Mouse (Mus musculus) liver, embryonic 13.5 days (tissue): ENCODE data around the gene Dmpk. TPM values are rescaled to one million over a fixed set of nuclear protein-coding genes. Genes with fewer than 3 reads are reported as not detected.

Experiments
- ATAC-seq: fragments of 200-750 bp; cut with Nextera tagmentation; 2 replicates; pipeline ENCODE4 v1.8.0; 2017; ENCODE audit warnings: low read depth, mild to moderate bottlenecking, moderate number of reproducible peaks, moderate library complexity
- DNase-seq: peaks from one replicate; pipeline ENCODE4 v3.0.0; 2022
- H3K27ac ChIP-seq: fragments of 300-500 bp; sonication (generic); 2 replicates; pipeline ENCODE4 v1.5.1; 2015; ENCODE audit warnings: moderate library complexity, mild to moderate bottlenecking, inconsistent platforms
- H3K27me3 ChIP-seq: fragments of 300-500 bp; sonication (generic); 2 replicates; pipeline ENCODE4 v1.6.1; 2015; ENCODE audit warnings: mild to moderate bottlenecking, inconsistent platforms
- H3K36me3 ChIP-seq: fragments of 300-500 bp; sonication (generic); 2 replicates; pipeline ENCODE4 v1.6.1; 2015; ENCODE audit warnings: mild to moderate bottlenecking, inconsistent platforms
- H3K4me1 ChIP-seq: fragments of 300-500 bp; sonication (generic); replicated peaks from 2 replicates; pipeline ENCODE4 v1.6.1; 2015; ENCODE audit warnings: inconsistent platforms
- H3K4me2 ChIP-seq: fragments of 300-500 bp; sonication (generic); 2 replicates; pipeline ENCODE4 v1.6.1; 2015; ENCODE audit warnings: inconsistent platforms, mild to moderate bottlenecking, moderate library complexity
- H3K4me3 ChIP-seq: fragments of 300-500 bp; sonication (generic); replicated peaks from 2 replicates; pipeline ENCODE4 v1.5.1; 2015; ENCODE audit warnings: mild to moderate bottlenecking, inconsistent platforms
- H3K9ac ChIP-seq: fragments of 300-500 bp; sonication (generic); 2 replicates; pipeline ENCODE4 v1.6.1; 2015; ENCODE audit warnings: mild to moderate bottlenecking, inconsistent platforms
- H3K9me3 ChIP-seq: fragments of 300-500 bp; sonication (generic); replicated peaks from 2 replicates; pipeline ENCODE4 v1.6.1; 2016; ENCODE audit warnings: inconsistent platforms
- WGBS: fragments of 180-500 bp; shearing (Covaris S2); methylation state at CpG from one replicate; pipeline ENCODE4 v1.1.7; 2015; ENCODE audit not compliant: insufficient replicate concordance; 5-methylcytosine and 5-hydroxymethylcytosine counted together
- polyA plus RNA-seq: library from polyadenylated mRNA; unstranded; fragments of >200 nt; fragmentation: Nextera tagmentation; extraction: Ambion mirVana; gene quantifications from 2 replicates; pipeline ENCODE4 v1.2.1, GENCODE M21; 2015

Gene Dmpk
- polyA plus RNA-seq, 1 experiment from 2014 or later, result 8.5 TPM

DNA sequence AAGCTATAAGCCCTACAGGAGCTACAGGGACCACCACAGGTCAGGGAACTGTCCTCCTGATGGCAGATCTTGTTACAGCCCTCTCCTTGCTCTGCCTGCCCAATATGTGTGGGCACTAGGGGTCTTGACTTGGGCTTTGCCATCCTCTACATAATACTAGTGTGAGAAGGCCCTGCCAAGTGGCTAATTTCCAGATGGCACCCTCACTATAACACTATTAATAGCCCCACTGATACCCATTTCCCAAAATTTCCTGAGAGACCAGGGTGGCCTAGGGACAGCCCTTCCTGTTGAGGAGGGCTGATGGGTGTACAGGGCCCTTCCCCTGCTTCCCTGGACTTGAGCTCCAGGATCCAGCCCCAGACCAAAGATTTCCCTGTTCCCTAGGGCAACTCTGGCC lies 14.2 kb downstream of the Dmpk start:
- Histone ChIP-seq H3K4me1 (peaks cover 47% of the 10 kb centered on the region), H3K9me3 (no peaks in the 10 kb centered on the region), H3K4me2 (no peak overlapping the region), H3K4me3 (no peak overlapping the region), H3K27ac (no peak overlapping the region), H3K9ac (no peak overlapping the region), H3K36me3 (no peaks in the 10 kb centered on the region), H3K27me3 (peaks cover 86% of the 10 kb centered on the region)
- ATAC-seq (no peak), DNase-seq (no peak)

DNA sequence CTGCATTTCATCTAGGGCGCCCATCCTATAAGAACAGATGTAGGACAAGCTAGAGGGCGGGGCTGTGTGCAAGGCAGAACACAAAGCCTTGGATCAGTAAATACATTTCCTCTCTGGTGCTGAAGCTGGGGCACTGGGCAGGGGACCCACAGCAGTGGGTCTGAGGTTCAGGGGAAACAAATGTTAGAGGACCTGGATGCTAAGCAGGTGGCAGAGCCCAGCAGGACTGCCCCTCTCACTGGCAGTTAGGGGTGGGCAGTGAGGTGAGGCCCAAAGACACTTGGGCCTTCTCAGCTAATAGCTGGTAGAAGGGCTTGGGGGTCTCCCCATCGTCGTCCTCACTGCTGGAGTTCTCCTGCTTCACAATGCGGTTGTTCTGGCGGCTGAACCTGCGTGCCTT lies 15.2 kb downstream of the Dmpk start:
- Histone ChIP-seq H3K4me2 (no peak overlapping the region), H3K36me3 (no peaks in the 10 kb centered on the region), H3K9me3 (no peaks in the 10 kb centered on the region), H3K27ac (no peak overlapping the region), H3K4me1 (peaks cover 37% of the 10 kb centered on the region), H3K27me3 (peaks cover 88% of the 10 kb centered on the region), H3K9ac (no peak overlapping the region), H3K4me3 (no peak overlapping the region)
- ATAC-seq, result no peak
- no peak for DNase-seq
- WGBS, result 53% methylated on average over 7 of the region's 7 CpGs

DNA sequence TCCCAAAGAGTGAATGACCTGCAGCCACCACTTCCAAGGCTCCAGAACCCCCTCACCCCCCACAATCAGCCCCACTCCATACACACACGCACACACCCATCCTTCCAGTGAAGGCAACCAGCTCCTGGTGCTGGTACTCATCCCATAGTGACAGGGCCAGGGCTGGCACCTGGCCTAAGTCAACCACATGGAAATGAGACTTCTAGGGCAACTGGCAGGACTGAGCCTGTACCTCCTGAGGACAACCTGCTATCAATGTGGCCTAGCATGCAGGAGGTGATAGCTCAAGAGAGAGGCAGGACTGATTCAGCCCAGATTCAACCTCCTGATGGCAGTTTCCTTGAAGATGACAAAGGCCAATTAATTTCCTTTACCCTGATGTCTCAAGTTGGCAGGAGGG lies 16.6 kb downstream of the Dmpk start:
- ATAC-seq (no peak), DNase-seq (no peak)
- Histone ChIP-seq H3K4me3 (no peak overlapping the region), H3K27me3 (peaks cover 80% of the 10 kb centered on the region), H3K9ac (no peak overlapping the region), H3K4me2 (no peak overlapping the region), H3K27ac (no peak overlapping the region), H3K36me3 (no peaks in the 10 kb centered on the region), H3K4me1 (peaks cover 23% of the 10 kb centered on the region), H3K9me3 (no peaks in the 10 kb centered on the region)
- WGBS, result 48% methylated on average over 1 of the region's 1 CpGs

DNA sequence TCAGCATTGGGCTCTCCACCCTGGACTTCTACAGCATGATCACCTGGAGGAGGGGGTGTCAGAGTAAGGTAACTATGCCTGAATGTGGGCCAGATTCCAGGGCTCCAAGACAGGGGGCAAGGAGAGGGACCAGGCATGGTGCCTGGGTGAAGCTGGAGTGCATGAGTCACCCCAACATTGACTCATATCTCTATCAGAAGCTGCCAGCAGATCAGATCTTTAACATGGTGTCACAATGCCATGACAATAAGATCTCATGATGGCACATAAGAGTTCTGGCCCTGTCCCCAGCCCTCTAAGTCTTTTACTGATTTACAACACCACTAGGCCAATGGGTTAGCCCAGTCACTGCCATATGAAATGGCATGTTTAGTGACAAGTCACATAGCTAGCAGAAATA lies 20.1 kb downstream of the Dmpk start:
- Histone ChIP-seq H3K9me3 (no peaks in the 10 kb centered on the region), H3K27ac (no peak overlapping the region), H3K4me1 (no peaks in the 10 kb centered on the region), H3K4me3 (no peak overlapping the region), H3K27me3 (peaks cover 63% of the 10 kb centered on the region), H3K4me2 (no peak overlapping the region), H3K36me3 (no peaks in the 10 kb centered on the region), H3K9ac (no peak overlapping the region)
- ATAC-seq (no peak), DNase-seq (no peak)

DNA sequence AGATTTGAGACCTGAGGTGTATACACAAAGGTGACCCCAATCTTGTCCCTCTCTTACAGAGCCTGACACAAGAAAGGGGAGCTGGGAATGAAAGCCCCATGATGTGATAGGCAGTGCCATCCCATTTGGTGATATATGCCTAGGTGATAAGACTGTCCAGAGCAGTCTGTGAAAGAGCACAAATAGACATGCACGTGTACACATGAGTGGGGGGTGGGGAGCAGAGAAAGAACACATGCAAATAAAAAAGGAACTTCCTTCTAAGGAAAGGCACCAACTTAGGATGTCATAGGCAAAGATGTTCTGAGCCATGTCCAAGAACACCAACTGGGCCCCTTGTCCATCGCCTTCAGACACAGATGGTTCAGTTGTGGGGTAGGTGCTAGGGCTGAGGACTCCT lies 20.8 kb downstream of the Dmpk start:
- peaks cover 58% of the 10 kb centered on the region for H3K27me3 ChIP-seq
- no peak for DNase-seq
- H3K27ac ChIP-seq, result no peak overlapping the region
- no peaks in the 10 kb centered on the region for H3K4me1 ChIP-seq
- H3K4me2 ChIP-seq, result no peak overlapping the region
- H3K4me3 ChIP-seq, result no peak overlapping the region
- no peaks in the 10 kb centered on the region for H3K9me3 ChIP-seq
- H3K36me3 ChIP-seq, result no peaks in the 10 kb centered on the region
- no peak overlapping the region for H3K9ac ChIP-seq
- no peak for ATAC-seq
- WGBS, result 51% methylated on average over 2 of the region's 2 CpGs

DNA sequence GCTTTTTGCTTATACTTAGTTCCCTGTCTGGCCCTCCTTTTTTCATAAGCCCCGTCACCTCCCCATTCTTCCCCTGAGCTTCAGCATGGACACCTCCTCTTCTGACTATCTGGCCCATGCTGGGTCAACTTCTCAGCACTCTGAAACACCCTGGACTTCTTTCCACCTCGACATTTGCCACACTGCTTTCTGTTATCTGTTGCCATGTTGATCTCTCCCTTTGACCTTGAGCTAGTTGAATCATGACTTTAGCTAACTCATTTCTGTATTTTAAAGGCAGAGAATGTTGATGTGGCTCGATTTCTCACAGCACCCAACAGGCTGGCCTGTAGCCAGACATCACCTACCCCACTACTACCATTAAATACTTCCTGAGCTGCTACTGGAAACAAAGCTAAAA lies 23.8 kb downstream of the Dmpk start:
- H3K4me1 ChIP-seq, result no peaks in the 10 kb centered on the region
- no peak overlapping the region for H3K4me3 ChIP-seq
- H3K36me3 ChIP-seq, result no peaks in the 10 kb centered on the region
- H3K9ac ChIP-seq, result no peak overlapping the region
- DNase-seq, result no peak
- peaks cover 49% of the 10 kb centered on the region for H3K27me3 ChIP-seq
- 31% methylated on average over 3 of the region's 3 CpGs for WGBS
- H3K27ac ChIP-seq, result no peak overlapping the region
- no peaks in the 10 kb centered on the region for H3K9me3 ChIP-seq
- no peak overlapping the region for H3K4me2 ChIP-seq
- no peak for ATAC-seq

DNA sequence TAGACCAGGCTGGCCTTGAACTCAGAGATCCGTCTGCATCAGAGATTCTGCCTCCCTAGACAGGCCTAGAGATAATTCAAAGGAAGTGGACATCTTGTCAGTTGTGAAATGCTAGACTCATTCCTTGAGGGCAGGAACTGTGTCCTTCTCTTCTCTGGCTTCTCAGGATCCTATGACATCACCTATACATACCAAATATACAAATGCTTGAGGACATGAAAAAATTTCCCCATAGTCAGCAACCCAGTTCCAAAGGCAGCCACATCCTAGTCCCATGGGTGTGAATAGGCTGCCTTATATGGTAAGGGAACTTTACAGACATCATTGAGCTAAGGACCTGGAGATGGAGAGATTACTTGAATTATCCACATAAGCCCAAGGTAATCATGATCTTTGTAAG lies 25.9 kb downstream of the Dmpk start:
- Histone ChIP-seq H3K27me3 (peaks cover 38% of the 10 kb centered on the region), H3K9me3 (no peaks in the 10 kb centered on the region), H3K4me2 (no peak overlapping the region), H3K4me1 (no peaks in the 10 kb centered on the region), H3K36me3 (no peaks in the 10 kb centered on the region), H3K4me3 (no peak overlapping the region), H3K27ac (no peak overlapping the region), H3K9ac (no peak overlapping the region)
- 54% methylated on average over 1 of the region's 1 CpGs for WGBS
- no peak for DNase-seq
- no peak for ATAC-seq

DNA sequence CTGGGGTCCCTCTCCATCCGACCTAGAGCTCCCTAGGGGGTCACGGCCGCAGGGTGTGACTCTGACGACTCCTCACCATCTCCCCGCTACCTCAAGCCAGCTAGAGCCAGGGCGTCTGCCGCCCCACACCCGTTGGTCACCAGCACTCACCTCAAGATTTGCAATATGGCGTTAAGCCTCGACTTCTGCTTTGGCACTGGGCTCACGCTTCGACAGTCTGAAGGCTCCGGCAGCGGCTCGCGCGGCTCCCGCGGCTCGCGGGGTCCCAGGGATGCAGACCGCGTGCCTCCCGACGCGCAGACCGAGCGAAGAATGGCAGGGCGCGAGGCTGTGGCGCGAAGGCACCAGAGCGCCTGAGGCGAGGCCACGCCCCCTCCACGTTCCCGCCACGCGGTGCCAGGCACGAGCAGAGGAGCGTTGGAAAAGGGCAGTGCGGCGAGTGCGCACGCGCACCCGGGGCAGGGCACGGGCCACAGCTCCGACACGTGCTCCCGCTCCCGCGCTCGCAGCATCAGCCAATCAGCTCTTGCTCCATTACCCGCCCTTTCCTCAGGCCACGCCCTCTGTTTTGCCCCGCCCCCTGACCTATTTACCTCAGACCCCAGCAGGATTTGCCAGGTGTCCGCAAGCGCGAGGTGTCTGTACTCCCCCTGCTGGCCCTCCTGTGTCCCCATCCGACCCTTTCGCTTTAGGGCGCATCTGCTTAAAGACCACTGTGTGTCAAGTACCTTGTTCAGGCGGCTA lies 34.6 kb downstream of the Dmpk start, which contains the start of gene Gm4969:
Gene Gm4969, minus strand, starts transcription at position 341 of the 744 bp plus-strand sequence.
- Histone ChIP-seq H3K4me3 (peak within 1 kb of the TSS; percentile 15; the same call in 1 of the 2 replicates), H3K9me3 (peaks cover 7% of the 10 kb centered on the region; the same call in 1 of the 2 replicates), H3K27ac (no peak within 1 kb of the TSS), H3K9ac (no peak within 1 kb of the TSS), H3K27me3 (peaks cover 10% of the 10 kb centered on the region), H3K36me3 (no peaks in the 10 kb centered on the region), H3K4me2 (peak within 1 kb of the TSS; percentile 86), H3K4me1 (peaks cover 32% of the 10 kb centered on the region)
- DNase-seq, result peak; percentile 50
- ATAC-seq, result no peak
- 24% methylated on average over 64 of the region's 64 CpGs for WGBS

DNA sequence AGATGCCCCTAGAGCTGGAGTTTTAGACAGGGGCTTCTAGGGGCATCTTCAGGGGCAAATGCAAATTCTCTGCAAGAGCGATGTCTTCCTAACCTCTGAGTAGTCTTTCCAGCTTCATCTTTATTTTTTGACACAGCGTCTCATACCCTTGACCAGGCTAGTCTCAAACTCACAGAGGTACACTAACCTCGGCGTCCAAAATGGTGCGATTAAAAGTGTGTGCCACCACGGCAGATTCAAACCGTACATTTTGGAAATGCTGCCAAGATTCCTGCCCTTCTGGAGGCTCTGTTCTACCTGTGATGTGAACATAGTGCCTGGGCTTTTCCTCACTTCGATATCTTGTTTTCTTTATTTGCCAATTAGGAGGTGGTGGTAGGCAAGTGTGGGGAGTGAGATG lies 35.4 kb downstream of the Dmpk start:
- Histone ChIP-seq H3K27ac (no peak overlapping the region), H3K9me3 (peaks cover 7% of the 10 kb centered on the region; the same call in 1 of the 2 replicates), H3K36me3 (no peaks in the 10 kb centered on the region), H3K9ac (no peak overlapping the region), H3K4me2 (peak overlapping the region; percentile 86), H3K27me3 (peaks cover 10% of the 10 kb centered on the region), H3K4me3 (no peak overlapping the region), H3K4me1 (peaks cover 32% of the 10 kb centered on the region)
- no peak for DNase-seq
- ATAC-seq, result 0 out of 2 replicates have a peak, but pooled peaks have one; percentile 1
- WGBS, result 89% methylated on average over 8 of the region's 8 CpGs

DNA sequence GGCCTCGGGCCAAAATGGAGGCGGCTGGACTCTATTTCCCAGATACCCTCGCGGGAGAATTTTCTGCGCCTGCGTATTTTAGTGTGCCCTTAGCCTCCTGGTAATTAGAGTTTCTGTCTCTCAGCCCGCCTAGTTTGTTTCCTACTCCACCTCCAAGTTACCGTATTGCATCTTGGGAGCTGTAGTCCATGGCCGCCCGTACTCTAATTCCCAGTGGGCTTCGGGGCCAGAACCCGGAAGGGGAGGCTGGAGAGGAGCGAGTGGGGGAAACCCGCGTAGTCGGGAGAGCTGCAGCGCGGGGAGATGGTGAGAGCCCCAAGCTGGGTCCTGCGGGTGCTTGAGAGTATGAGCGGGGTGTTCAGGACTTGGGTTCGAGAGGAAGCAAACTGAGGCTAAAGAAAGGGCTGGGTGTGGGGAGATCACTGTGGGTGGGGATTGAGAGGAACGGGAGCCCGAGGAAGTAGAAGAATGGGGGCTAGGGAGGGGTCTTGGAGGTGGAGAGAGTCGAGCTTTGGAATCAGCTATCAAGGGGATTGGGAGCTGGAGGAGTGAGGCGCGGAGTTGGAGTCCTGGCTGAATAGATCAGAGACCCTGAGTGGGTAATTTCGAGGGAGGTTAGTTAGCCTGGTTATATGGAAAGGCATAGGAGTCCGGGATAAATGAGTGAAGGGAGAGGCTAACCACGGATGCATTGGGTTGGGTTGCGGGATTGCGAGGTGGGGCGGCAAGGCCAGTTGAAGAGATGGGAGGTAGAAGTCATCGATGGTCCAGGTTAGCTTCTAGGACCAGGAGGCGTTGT lies 36.2 kb downstream of the Dmpk start, which contains the start of gene Fbxo46:
Gene Fbxo46, plus strand, starts transcription at position 229 of the 799 bp plus-strand sequence.
- Histone ChIP-seq H3K4me2 (peak within 1 kb of the TSS; percentile 86), H3K27ac (peak within 1 kb of the TSS; percentile 53), H3K9ac (peak within 1 kb of the TSS; percentile 86), H3K27me3 (peaks cover 10% of the 10 kb centered on the region), H3K4me1 (peaks cover 32% of the 10 kb centered on the region), H3K36me3 (no peaks in the 10 kb centered on the region), H3K4me3 (peak within 1 kb of the TSS; percentile 78), H3K9me3 (peaks cover 7% of the 10 kb centered on the region; the same call in 1 of the 2 replicates)
- ATAC-seq (peak; percentile 96), DNase-seq (peak; percentile 91)
- under 1% methylated on average over 34 of the region's 34 CpGs for WGBS

DNA sequence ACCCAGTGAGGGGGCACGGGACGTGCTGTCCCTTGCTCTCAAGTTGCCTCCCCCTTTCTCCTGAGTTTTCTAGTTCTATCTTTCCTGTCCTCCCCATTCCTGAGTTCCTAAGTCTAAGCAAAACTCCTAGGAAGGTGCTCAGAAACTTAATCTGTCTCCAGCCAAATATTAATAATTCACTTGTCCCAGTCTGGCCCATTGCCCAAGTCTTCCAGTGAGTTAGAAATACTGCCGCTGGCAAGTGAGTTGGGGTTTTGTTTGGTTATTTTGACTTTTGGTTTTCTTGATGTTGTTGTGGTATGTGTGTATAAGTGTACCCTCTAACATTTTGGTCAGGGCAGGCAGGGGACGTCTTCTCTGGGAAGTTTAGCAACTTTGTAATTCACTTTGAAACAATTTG lies 38.0 kb downstream of the Dmpk start:
- ATAC-seq (no peak), DNase-seq (no peak)
- no peak overlapping the region; the same call in 1 of the 2 replicates for H3K27ac ChIP-seq

More for the DNA sequence above, 38.0 kb downstream of the Dmpk start:
- Histone ChIP-seq H3K36me3 (0 out of 2 replicates have a peak, but pooled peaks cover 7% of the 10 kb centered on the region), H3K9ac (0 out of 2 replicates have a peak overlapping the region, but pooled peaks have one; percentile 86), H3K4me2 (no peak overlapping the region), H3K9me3 (peaks cover 7% of the 10 kb centered on the region; the same call in 1 of the 2 replicates), H3K4me1 (peaks cover 32% of the 10 kb centered on the region), H3K27me3 (peaks cover 10% of the 10 kb centered on the region), H3K4me3 (no peak overlapping the region)
- 80% methylated on average over 4 of the region's 4 CpGs for WGBS
